Mouse (Mus musculus): ENCODE results near the gene Eps8l3.

DNA sequence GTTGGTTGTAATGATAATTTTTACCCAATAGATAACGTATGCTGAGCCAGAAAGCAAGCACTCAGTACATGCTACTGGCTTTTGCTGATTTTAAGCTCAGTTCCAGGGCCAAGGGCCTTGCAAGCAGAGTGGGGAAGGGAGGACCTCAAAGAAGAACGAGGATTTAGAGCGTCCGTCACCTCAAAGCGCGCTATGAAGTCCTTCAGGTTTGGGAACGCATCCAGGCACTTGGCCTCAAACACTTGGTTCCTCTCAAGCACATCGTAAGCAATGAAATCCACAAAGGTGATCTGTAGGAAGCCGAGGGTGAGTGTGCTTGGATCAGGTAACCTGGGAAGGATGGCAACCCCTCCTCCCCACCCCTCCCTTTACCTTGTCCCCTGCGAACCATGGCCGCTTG, 51.7 kb downstream of the Eps8l3 start:
- TF ChIP-seq CTCF (IDR thresholded peaks at IDR 0.05; ENCODE audit: low read depth) (no peak), EP300 (IDR thresholded peaks at IDR 0.05; ENCODE audit: low read depth) (no peak)

All from heart, postnatal 0 days (tissue).